Mouse (Mus musculus): ENCODE data around the gene Ino80d.

GRCm38 (mm10) chr1:63122005-63122404 lies 7.5 kb upstream of the Ino80d start:
- TF ChIP-seq CTCF (IDR thresholded peaks at IDR 0.05; ENCODE audit: control insufficient read depth, insufficient read depth, insufficient read length) (no peak), USF1 (IDR thresholded peaks at IDR 0.05; ENCODE audit: low read depth) (no peak), MYOG (IDR thresholded peaks at IDR 0.05; ENCODE audit: control insufficient read depth, extremely low read depth, insufficient read length) (no peak)

Data from C2C12 (cell line).